Mouse (Mus musculus) brain, embryonic 14.5 days (tissue): ENCODE data around the gene Use1.

Source experiments
- CTCF ChIP-seq: fragments of 200-500 bp; IDR thresholded peaks from 2 replicates; pipeline ENCODE4 v1.5.1; 2012; ENCODE audit warnings: inconsistent platforms, mild to moderate bottlenecking, moderate library complexity, borderline replicate concordance; ENCODE audit not compliant: insufficient read depth, insufficient read length; ENCODE audit errors: extremely low read depth
- POLR2A ChIP-seq: fragments of 200-500 bp; IDR thresholded peaks from 2 replicates; pipeline ENCODE4 v1.6.1; 2012; ENCODE audit warnings: mild to moderate bottlenecking, inconsistent platforms, borderline replicate concordance; ENCODE audit not compliant: poor library complexity, insufficient read depth, insufficient read length, severe bottlenecking; ENCODE audit errors: extremely low read depth

GRCm38 (mm10) chr8:71400826-71401225 is 34.2 kb downstream of the Use1 start:
- TF ChIP-seq POLR2A (no peak), CTCF (no peak)
